Mouse (Mus musculus) regulatory T cell (primary cell): ENCODE measurements around the gene Unc5b.

Source experiments
- in situ Hi-C: fragments of 300-600 bp; cut with MboI, MseI; formaldehyde crosslinking; loops from one replicate; pipeline ENCODE4 v1.15.1; 2025; ENCODE audit warnings: high pct_unique_total_duplicates

The Unc5b gene

DNA sequence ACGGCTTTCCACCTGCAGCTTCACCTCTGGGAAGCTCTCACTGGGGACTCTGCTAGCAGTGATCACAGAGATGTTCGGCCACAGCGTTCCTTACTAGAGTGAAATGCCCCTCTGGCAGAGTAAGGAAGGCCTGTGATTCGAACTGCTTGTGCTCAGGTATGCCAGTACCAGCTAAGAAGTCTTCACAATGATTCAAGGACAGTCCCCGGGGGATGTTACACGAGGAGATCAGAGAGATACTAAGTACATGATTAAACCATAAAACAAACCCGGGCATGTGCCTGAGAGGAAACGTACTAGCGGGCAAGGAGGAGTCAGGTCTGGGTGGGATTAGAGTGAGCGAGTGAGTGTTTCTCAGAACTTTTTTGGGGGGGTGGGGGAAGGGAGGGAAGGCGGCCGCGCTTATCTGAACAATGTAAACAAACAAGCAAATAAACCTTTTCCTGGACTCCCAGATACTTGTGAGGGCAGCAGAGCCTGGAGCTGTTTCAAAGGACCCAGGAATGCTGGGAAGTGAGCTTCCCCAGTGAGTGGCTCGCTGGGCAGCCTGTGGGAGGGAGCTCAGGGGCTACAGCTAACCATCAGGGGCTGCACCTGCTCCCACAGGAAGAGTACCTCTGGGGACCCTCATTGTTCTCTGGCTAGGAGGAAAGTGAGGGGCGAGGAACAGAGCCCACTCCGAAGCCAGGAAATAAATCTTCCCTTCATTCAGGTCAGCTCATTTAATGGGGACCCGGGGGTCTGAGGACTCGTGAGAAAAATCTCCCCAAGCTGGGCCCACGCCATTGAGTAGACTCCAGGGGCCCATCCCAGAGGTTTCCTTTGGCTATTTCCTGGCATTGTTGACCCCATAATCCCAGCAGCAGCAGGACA, 30.9 kb downstream of the Unc5b start:
- in situ Hi-C loops, result no loop called here

DNA sequence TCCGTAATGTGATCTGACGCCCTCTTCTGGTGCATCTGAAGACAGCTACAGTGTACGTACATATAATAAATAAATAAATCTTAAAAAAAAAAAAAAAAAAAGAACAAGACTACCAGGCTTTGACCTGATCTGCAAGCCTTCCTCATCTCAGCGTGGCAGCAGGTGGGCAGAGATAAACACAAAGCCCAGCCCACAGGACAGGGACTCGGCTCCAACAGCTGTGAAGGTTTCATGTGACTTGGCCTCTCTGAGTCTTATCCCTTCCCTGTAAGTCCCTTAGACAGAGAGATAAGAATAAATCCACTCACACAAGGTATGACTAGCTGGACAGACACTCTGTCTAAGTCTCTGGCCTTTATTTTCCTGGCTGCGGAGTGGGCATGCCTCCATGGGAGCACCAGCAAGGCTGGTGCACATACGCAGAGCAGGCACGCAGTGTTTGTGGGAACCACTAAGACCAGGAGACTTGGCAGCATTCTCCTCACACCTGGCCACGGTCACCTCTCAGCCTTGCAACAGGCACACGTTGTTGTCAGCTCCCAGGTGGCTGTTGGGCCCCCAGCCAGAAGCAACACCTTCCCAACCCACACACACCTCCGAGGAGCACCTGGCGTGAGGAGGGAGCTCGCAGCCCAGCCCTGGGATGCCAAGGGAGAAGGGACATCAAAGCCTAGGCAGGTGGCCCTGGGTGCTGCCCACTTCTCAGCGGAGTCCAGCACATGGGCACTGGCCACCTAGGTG, 33.5 kb downstream of the Unc5b start:
- in situ Hi-C loops, result no loop called here

DNA sequence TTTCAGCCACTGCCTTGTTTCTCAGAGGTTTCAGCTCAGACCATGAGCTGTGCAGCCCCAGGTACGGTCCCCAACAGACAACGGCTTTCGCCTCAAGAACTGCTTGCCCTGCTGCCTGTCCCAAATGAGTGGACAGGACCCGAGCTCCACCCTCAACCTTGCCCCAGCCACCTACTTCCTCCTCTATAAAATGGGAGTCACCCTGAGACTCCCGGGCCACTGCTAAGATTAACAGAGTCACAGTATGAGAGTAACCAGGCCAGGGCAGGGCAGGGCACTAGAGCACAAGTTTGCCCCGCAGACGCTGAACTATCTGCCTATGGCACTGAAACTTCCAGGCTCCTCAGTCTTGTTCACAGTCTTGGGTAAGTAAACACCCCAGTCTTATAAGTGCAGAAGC, 34.9 kb downstream of the Unc5b start:
- in situ Hi-C loops, result no loop called here

DNA sequence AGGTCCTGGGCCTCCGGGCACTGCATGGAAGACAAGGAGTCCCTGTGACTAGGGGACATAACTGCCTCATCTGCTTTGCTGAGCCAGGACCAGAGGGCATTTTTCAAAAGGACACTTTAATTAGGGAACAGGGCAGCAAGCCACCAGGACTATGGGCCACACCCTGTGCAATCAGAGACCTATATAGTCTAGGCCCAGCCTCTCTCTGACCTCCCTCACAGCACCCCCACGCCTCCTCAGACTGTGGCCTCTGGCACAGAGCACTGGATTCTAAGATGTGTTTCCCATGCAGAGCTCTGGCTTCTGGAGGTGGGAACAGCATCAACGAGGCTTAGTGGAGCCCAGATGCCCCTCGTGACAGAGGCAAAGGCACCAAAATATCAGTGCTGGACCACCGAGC, 35.4 kb downstream of the Unc5b start:
- in situ Hi-C loops, result no loop called here

DNA sequence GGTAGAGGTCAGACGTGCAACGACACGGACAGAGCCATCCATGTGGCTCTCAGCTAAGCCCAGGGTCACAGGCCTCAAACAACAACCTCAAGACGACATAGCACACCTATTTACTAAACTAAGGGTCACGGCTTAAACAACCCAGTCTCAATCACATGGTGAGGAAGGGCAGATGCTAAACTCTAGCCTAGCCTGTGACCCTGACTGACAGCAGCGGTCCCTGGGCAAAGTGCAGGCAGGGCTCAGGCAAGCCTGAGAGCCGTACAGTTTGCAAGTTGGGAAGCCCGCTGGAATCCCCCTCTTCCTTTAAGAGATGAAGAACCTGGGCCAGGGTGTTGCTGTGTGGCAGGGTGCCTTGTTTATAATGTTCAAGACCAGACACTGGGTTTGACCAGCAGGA, 36.6 kb downstream of the Unc5b start:
- in situ Hi-C loops, result no loop called here

DNA sequence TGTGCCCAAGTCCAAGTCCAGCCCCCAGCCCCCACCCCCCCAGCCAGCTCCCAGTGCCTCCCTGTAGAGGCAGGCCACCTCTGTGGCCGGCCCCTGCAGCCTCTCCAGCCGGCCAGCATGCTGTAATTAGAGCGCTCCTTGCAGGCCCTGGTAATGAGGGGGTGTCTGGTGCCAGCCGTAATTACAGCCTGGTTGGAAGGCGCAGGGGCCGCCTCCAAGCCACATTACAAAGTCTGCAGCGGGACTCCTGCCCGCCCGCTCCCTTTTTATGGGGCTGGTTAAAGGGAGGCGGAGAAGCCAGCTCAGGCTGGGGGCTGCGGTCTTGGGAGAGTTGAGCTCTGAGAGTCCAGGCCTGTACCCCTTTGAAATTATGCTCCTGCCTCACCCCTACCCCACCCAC, 37.0 kb downstream of the Unc5b start:
- in situ Hi-C loops, result no loop called here

DNA sequence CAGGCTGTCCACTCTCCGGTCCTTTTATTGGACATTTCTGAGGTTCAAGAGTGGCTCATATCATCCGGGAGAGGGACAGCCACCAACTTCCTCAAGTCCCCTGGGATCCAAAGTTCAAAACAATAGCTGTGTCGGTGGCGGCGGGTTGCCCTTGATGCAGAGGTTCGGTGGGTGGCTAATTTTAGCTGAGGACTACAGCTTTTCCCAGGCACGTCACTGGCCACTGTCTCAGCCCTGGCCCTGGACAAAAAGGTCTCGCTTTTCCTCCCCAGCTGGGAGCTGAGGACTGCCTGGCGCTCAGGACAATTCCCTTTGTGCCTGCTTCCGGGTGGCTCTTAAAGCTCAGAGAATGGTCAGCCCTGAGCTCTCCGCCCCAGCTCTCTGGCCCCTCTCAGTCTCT, 38.5 kb downstream of the Unc5b start:
- in situ Hi-C loops, result no loop called here

DNA sequence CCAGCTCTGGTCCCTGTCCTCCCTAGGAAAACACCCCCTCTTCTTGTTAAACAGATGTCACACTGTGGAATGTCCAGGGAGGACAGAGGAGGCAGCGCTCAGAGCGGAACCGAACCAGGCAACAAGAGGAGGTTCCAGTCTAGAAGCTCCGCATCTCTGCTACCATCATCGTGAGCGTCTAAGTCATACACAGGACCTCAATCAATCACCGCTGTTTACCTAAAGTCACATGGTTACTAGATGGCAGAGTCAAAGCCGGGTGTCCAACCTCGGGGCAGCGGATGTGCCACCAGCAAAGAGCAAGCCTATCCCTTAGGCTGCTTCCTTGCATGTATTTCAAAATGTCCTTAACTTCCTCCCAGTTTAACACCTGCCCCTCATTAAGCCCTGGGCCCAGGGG, 39.0 kb downstream of the Unc5b start:
- in situ Hi-C loops, result no loop called here

DNA sequence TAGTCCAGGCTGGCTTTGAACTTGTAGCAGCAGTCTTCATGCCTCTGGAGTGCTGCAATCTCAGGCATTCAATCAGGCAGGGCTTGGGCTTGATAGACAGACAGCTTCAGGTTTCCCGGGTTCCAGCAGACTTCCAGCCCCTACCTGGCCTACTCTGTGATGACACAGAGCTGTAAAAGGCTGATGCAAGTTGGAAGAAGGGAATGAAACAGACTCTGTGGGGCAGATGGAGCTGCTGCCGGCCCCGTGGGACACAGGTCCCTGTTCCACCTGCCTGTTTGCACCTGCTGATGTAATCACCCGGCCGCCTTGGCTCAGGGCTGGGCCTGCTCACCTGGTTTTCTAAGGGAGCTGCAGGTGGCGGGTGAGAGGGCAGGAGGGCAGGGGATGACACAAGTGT, 40.5 kb downstream of the Unc5b start:
- in situ Hi-C loops, result no loop called here

DNA sequence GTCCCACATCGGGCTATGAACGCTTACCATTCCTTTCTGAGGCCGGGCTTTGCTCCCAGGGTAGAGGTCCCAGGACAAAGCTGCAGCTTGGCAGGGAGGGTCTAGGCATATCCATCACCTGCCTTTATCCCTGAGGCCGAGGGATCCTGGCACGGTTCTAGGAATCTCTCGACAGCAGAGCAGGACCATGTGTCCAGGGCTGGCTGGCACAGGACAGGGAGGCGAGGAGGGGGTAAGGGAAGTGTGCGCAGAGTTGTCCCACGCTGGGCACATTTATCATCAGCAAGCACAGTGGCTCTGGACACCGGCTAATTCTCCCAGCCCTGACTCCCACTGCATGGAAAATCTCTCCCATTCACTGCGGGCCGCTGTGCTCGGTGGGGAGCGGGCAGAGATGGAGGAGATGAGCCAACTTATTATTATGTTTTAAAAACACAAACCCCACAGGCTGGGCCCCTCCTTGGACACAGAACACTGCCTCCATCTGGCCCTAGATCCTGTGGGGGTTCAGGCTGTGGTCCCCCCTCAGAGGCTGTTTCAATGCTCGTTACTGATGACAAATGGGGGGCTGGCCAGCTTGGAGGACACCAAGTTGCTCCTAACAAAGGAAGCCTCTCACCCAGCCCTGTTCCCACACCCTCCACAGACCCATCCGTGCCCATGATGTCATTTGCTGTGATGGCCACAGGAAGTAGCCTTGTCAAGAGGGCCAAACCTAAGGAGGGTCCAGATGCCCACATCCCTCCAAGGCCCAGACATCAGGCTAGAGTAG, 43.9 kb downstream of the Unc5b start:
- in situ Hi-C loops, result no loop called here

DNA sequence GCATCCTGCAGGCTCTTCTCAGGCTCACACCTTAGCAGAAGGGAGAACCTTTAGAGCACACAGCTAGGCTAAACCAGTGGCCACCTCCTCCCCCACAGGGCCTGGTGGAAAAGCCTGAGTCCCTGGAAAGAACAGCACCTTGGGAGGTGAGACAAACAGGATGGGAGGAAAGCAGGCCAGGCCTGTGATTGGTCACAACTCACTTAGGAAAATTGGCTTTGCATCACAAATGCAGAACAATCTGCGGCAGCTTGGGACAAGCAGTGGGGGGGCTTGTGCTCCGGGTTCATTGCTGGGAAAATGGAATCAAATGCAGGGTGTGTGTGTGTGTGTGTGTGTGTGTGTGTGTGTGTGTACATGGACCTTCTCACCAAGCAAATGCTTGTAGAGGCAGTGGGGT, 47.8 kb downstream of the Unc5b start:
- in situ Hi-C loops, result loop anchor here (5.0 kb wide), 1 partner anchor 269 kb away; no protein-coding TSS in a partner anchor

DNA sequence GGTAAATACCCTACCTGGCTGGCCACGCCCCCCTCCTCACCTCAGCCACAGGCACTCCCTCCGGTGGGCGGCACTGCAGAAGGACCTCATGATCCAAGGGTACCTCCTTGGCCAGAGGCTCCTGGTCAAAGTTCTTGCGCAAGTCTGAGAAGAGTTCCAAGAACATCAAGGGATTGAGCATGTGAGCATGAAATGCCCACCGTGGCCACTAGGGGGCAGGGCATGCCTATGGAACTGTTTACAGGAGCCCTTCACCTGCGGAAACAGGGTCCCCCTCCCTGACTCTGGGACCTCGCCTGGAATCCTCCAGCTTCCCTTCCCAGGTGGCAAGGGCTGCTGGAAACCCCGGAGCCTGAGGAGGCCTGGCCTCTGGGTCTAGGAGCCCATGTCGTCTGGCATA, 51.8 kb downstream of the Unc5b start:
- in situ Hi-C loops, result loop anchor here (5.0 kb wide), 1 partner anchor 273 kb away; no protein-coding TSS in a partner anchor

DNA sequence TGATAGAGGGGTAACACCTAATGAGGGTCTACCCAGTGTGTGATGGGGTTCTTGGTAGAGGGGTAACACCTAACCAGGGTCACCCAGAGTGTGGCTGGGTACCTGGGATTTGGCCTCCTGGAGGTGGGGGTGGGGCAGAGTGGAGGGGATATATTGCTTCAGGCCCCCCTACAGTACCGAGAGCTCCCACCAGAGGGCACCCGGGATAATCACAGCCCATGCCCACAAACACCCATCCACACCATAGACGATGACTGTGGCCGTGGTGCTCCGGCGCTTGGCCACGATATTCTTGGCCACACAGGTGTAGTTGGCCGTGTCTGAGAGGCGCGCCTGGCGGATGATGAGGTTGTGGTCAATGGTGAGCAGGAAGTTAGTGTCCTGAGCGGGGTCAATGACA, 52.8 kb downstream of the Unc5b start:
- in situ Hi-C loops, result no loop called here

DNA sequence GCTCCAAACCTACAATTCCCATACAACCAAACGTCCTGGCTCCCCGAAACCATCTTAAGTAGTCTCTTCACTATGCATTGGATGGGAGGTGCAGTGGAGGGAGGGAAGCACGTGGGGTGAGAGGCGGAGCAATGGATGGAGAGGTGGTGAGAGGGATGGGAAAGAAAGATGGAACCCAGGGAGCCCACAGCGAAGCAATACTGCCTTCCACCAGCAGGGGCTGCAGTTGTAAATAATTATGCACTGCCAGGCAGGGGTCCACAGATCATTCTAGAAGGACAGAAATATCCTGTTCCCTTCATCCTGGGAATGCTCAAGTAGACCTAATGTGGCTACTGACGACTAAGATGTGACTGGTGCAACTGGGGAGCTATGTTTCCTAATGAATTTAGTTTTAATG, 55.9 kb downstream of the Unc5b start:
- in situ Hi-C loops, result no loop called here

DNA sequence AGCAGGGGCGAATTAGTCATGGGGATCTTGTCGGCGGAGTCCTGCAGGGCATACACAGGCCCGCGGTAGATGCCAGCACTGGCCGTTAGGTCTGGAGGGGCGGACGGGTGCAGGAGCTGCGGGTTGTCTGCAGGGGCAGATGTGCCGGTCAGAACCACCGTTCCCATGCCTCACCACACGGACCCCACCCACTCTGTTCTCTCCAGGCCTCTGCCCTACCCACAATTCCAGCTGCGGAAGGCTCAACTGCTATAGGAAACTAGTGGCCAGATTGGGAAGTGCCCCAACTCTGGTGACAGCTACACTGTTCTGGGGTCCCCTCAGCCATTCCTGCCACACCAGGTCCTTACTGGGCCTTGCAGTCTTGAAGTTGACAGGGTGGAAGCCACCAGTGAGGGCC, 56.8 kb downstream of the Unc5b start:
- in situ Hi-C loops, result no loop called here

DNA sequence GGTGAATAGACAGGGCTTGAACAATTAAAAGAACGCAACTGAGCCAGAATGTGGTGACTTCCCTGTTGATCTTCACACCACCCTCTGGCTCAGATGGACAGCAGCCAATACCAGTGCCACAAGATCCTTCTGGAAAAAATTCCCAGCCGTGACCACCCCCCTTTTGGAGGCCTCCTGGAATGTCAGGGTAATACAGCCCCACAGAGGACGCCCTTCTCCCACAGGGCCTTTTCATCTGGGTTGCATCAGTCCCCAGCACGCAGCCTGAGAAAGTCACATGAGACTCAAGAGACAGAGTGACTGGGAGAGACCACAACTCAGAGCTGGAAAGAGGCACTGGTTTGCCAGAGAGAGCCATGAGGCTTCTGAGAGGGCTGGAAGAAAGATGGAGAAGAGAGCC, 60.5 kb downstream of the Unc5b start:
- in situ Hi-C loops, result no loop called here

DNA sequence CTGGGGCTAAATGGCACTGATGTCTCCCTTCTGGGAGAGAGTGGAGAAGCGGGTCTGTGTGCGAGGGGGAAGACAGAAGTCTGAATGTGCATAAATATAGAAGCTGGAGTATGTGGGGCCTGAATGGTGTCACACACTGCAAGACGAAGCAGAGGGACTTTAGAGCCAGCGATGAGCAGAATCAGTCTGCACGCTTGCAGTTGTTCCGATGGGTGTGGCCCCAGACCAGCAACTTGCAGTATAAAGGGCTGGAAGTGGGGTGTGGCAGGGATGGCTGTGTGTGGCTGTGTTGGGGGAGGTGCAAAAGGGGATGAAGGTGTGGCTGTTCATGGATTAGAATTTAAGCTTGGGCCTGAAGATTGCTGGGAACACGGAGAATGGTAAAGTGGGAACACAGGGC, 62.8 kb downstream of the Unc5b start:
- in situ Hi-C loops, result loop anchor here (10.0 kb wide), 1 partner anchor 254 kb away; no protein-coding TSS in a partner anchor

DNA sequence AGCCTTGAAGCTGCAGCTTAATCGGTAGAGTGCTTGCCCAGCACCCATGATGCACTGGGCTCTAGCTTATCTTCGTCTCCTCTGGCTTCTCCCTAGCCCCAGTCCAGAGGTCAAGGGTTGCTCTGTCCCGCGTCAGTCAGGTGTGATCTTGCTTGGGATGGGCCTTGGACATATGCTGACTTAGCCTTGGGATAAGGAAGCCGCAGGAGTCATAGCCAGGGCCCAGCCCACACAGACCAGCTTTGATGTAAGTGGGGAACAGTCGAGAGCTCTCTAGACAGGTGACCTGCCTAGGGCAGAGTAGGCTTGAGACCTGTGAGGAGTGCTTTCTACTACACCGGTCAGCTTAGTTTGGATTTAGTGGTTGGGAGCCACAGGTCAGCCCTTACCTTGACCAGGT, 64.0 kb downstream of the Unc5b start:
- in situ Hi-C loops, result loop anchor here (10.0 kb wide), 1 partner anchor 253 kb away; no protein-coding TSS in a partner anchor

DNA sequence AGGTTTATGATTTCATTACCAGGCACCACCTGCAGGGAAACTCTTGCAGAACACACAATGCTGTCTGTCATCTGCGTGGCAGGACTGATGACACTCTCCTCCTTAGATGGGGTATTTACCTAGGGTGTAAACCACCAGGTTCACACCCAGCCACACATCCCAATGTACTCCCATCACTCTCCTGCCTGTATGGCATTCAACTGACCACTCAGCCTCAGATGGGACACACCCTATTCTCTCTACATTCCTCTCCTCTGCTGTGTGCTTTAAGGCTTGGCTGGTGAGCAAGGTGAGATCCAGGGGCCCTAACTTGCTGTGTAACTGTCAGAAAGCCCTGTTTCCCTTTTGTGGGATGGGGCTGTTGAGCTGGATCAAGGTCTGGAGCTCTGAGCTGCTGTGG, 69.3 kb downstream of the Unc5b start:
- in situ Hi-C loops, result loop anchor here (10.0 kb wide), 1 partner anchor 247 kb away; no protein-coding TSS in a partner anchor

DNA sequence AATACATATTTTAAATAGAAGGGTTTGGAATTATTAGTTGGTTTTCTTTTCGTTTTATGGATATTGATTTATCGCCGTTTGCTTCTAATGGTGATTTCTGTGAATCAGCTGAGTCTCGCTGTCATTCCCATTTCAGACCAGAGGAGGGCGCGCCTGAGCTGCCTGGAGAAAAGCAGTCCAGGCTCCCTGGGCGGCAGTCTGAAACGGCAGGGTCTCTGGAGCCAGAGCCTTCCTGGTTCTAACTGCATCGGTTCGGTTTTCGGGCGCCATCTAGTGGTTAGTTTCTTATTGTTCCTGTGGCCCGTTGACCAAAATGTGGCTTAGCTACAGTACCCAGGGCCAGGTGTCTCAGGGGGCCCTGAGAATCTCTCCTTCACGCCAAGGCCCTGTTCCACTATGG, 71.0 kb downstream of the Unc5b start:
- in situ Hi-C loops, result loop anchor here (10.0 kb wide), 1 partner anchor 246 kb away; no protein-coding TSS in a partner anchor

DNA sequence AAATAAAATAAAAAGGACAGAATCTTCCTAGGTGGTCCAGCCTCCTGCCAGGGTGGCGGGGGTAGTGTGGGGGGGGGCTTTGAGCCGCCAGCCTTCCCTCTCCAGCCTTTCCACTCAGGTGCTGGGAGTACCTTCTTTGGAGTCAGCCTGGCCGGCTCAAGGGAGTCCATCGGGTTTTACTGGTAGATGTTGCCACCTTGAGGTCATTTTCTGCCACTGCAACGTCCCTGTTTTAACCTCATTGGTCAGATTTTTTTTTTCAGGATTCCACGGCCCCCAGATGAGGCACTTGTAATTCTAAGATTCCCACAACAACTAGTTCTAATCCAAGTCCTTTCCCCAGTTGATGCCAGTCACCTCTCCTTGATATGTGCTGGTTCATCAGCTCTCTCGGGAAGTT, 74.4 kb downstream of the Unc5b start:
- in situ Hi-C loops, result loop anchor here (5.0 to 10.0 kb wide), 3 partner anchors 345 to 452 kb away; no protein-coding TSS in a partner anchor

DNA sequence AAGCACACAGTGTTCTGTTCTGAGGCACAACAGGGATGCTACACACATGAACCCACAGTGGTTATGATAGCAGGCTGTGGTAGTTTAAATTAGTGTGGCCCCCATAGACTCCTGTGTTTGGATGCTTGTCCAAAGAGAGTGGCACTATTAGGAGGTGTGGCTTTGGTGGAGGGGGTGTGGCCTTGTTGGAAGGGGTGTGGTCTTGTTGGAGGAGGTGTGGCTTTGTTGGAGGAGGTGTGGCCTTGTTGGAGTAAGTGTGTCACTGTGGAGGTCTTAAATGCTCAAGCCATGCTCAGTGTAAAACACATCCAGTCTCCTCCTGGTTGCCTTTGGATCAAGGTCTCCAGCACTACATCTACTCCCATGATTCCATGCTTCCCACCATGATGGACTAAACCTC, 75.2 kb downstream of the Unc5b start:
- in situ Hi-C loops, result loop anchor here (5.0 to 10.0 kb wide), 3 partner anchors 344 to 451 kb away; no protein-coding TSS in a partner anchor
